Mouse (Mus musculus) forebrain, embryonic 12.5 days (tissue): Measurements from ENCODE around the gene Fsd1. TPM values are rescaled to one million over a fixed set of nuclear protein-coding genes. Genes with fewer than 3 reads are reported as not detected.

ENCODE experiments used
- ATAC-seq: fragments of 200-750 bp; cut with Nextera tagmentation; 2 replicates; pipeline ENCODE4 v1.8.0; 2017; ENCODE audit warnings: moderate TSS enrichment; ENCODE audit not compliant: low FRiP score
- H3K27ac ChIP-seq: fragments of 300-500 bp; sonication (generic); 2 replicates; pipeline ENCODE4 v1.5.1; 2016; ENCODE audit warnings: mild to moderate bottlenecking
- H3K27me3 ChIP-seq: fragments of 300-500 bp; sonication (generic); 2 replicates; pipeline ENCODE4 v1.6.1; 2016; ENCODE audit warnings: mild to moderate bottlenecking
- H3K36me3 ChIP-seq: fragments of 300-500 bp; sonication (generic); replicated peaks from 2 replicates; pipeline ENCODE4 v1.6.1; 2016; ENCODE audit warnings: mild to moderate bottlenecking
- H3K4me1 ChIP-seq: fragments of 300-500 bp; sonication (generic); 2 replicates; pipeline ENCODE4 v1.6.1; 2016
- H3K4me2 ChIP-seq: fragments of 300-500 bp; sonication (generic); 2 replicates; pipeline ENCODE4 v1.6.1; 2016; ENCODE audit warnings: mild to moderate bottlenecking, moderate library complexity
- H3K4me3 ChIP-seq: fragments of 300-500 bp; sonication (generic); replicated peaks from 2 replicates; pipeline ENCODE4 v1.5.1; 2016; ENCODE audit warnings: mild to moderate bottlenecking
- H3K9ac ChIP-seq: fragments of 300-500 bp; sonication (generic); 2 replicates; pipeline ENCODE4 v1.6.1; 2016; ENCODE audit warnings: mild to moderate bottlenecking
- H3K9me3 ChIP-seq: fragments of 300-500 bp; sonication (generic); 2 replicates; pipeline ENCODE4 v1.6.1; 2016
- WGBS: fragments of 180-500 bp; shearing (Covaris S2); methylation state at CpG from one replicate; pipeline ENCODE4 v1.1.7; 2016; 5-methylcytosine and 5-hydroxymethylcytosine counted together
- polyA plus RNA-seq: library from polyadenylated mRNA; unstranded; fragments of >200 nt; fragmentation: Nextera tagmentation; extraction: Ambion mirVana; gene quantifications from 2 replicates; pipeline ENCODE4 v1.2.1, GENCODE M21; 2016

Fsd1 gene
- polyA plus RNA-seq, 1 experiment from 2014 or later, result 82.4 TPM

GRCm38 (mm10) chr17:56026881-56027280, 40.6 kb downstream of the Fsd1 start:
- WGBS, result 68% methylated on average over 1 of the region's 1 CpGs
- H3K9me3 ChIP-seq, result no peaks in the 10 kb centered on the region
- peaks cover 42% of the 10 kb centered on the region for H3K36me3 ChIP-seq
- H3K4me1 ChIP-seq, result peaks cover 18% of the 10 kb centered on the region; the same call in 1 of the 2 replicates
- no peak overlapping the region for H3K9ac ChIP-seq
- no peak overlapping the region for H3K4me2 ChIP-seq
- H3K4me3 ChIP-seq, result no peak overlapping the region
- H3K27me3 ChIP-seq, result no peaks in the 10 kb centered on the region
- no peak overlapping the region for H3K27ac ChIP-seq
- no peak for ATAC-seq

- H3K4me3 ChIP-seq, result no peak overlapping the region
- H3K9me3 ChIP-seq, result no peaks in the 10 kb centered on the region
- H3K9ac ChIP-seq, result peak overlapping the region; percentile 12; the same call in 1 of the 2 replicates
- no peak overlapping the region for H3K27ac ChIP-seq
- no peak overlapping the region for H3K4me2 ChIP-seq
- H3K4me1 ChIP-seq, result peaks cover 15% of the 10 kb centered on the region
- no peak for ATAC-seq
- peaks cover 47% of the 10 kb centered on the region for H3K36me3 ChIP-seq
- no peaks in the 10 kb centered on the region for H3K27me3 ChIP-seq
- 95% methylated on average over 5 of the region's 5 CpGs for WGBS
These were observed 41.6 kb downstream of the Fsd1 start for GRCm38 (mm10) chr17:56027801-56028441.

DNA sequence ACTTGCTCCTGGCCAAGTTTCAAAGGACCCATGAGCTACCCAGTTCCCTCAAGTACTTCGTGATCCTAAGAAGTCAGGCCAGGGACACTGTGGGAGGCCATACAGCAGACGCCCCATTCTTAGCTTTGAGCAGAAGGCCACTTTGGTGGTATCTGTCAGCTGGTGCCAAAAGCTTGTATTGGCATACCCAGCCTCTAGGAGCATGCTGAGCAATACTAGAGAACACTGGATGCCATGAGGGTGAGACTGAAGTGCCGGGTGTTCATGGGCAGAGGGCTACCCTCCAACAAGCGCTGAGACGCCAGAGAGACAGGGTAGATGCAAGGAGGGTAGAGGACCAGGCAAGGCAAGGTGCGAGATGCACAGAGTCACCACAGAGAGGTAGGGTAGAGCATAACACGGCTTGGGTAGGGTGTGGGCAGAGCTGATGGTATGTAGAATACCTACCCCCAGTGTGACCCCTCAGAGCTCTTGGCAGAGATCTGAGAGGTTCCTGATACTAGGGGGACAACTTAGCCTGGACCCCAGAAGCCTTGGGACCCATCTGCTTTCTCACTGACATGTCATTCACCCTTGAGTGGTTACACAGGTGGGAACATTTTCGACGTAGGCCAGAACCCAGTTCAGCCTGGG, 44.0 kb downstream of the Fsd1 start:
- H3K36me3 ChIP-seq, result peaks cover 59% of the 10 kb centered on the region
- no peak overlapping the region for H3K4me2 ChIP-seq
- H3K27me3 ChIP-seq, result no peaks in the 10 kb centered on the region
- no peaks in the 10 kb centered on the region for H3K9me3 ChIP-seq
- peaks cover 26% of the 10 kb centered on the region for H3K4me1 ChIP-seq
- 95% methylated on average over 9 of the region's 9 CpGs for WGBS
- H3K27ac ChIP-seq, result no peak overlapping the region
- no peak overlapping the region for H3K4me3 ChIP-seq
- no peak for ATAC-seq
- no peak overlapping the region for H3K9ac ChIP-seq

- peaks cover 59% of the 10 kb centered on the region for H3K36me3 ChIP-seq
- H3K4me1 ChIP-seq, result peaks cover 31% of the 10 kb centered on the region
- H3K9ac ChIP-seq, result no peak overlapping the region
- no peaks in the 10 kb centered on the region for H3K27me3 ChIP-seq
- no peak overlapping the region for H3K27ac ChIP-seq
- no peak overlapping the region for H3K4me3 ChIP-seq
- WGBS, result 83% methylated on average over 5 of the region's 5 CpGs
- no peaks in the 10 kb centered on the region for H3K9me3 ChIP-seq
- ATAC-seq, result no peak
- H3K4me2 ChIP-seq, result no peak overlapping the region
These were observed 44.6 kb downstream of the Fsd1 start for GRCm38 (mm10) chr17:56030919-56031318.

DNA sequence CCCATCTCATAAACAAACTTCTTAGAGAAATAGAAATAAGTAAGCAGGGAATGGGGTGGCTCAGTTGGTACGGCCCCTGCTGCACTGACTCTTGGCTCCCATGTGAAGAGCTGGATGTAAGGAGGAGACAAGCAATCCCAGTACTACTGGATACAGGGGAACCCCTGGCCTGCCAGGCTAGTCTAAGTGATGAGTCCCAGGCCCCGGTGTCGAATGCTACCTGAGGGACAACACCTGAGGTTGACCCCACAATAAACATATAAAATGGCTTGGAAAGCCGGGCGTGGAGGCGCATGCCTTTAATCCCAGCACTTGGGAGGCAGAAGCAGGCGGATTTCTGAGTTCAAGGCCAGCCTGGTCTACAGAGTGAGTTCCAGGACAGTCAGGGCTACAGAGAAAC, 45.1 kb downstream of the Fsd1 start:
- WGBS, result 94% methylated on average over 7 of the region's 7 CpGs
- Histone ChIP-seq H3K27me3 (no peaks in the 10 kb centered on the region), H3K9me3 (no peaks in the 10 kb centered on the region), H3K4me2 (no peak overlapping the region), H3K27ac (no peak overlapping the region), H3K36me3 (peaks cover 59% of the 10 kb centered on the region), H3K4me3 (no peak overlapping the region), H3K9ac (no peak overlapping the region), H3K4me1 (peaks cover 31% of the 10 kb centered on the region)
- ATAC-seq, result no peak

GRCm38 (mm10) chr17:56032127-56032733, 45.9 kb downstream of the Fsd1 start:
- 0 out of 2 replicates have a peak overlapping the region, but pooled peaks have one; percentile 0 for H3K9ac ChIP-seq
- no peak overlapping the region for H3K4me3 ChIP-seq
- no peaks in the 10 kb centered on the region for H3K27me3 ChIP-seq
- H3K9me3 ChIP-seq, result no peaks in the 10 kb centered on the region
- H3K4me1 ChIP-seq, result peaks cover 31% of the 10 kb centered on the region
- H3K4me2 ChIP-seq, result no peak overlapping the region
- peaks cover 59% of the 10 kb centered on the region for H3K36me3 ChIP-seq
- 83% methylated on average over 6 of the region's 6 CpGs for WGBS
- no peak for ATAC-seq
- no peak overlapping the region for H3K27ac ChIP-seq

GRCm38 (mm10) chr17:56032831-56033230, 46.5 kb downstream of the Fsd1 start:
- H3K4me2 ChIP-seq, result no peak overlapping the region
- H3K9me3 ChIP-seq, result no peaks in the 10 kb centered on the region
- no peak for ATAC-seq
- 82% methylated on average over 7 of the region's 7 CpGs for WGBS
- no peak overlapping the region for H3K4me3 ChIP-seq
- H3K27ac ChIP-seq, result no peak overlapping the region
- no peaks in the 10 kb centered on the region for H3K27me3 ChIP-seq
- H3K36me3 ChIP-seq, result peaks cover 58% of the 10 kb centered on the region
- 0 out of 2 replicates have a peak overlapping the region, but pooled peaks have one; percentile 0 for H3K9ac ChIP-seq
- peaks cover 31% of the 10 kb centered on the region for H3K4me1 ChIP-seq

- Histone ChIP-seq H3K4me1 (peaks cover 31% of the 10 kb centered on the region), H3K27ac (no peak overlapping the region), H3K36me3 (peaks cover 45% of the 10 kb centered on the region), H3K27me3 (no peaks in the 10 kb centered on the region), H3K9ac (0 out of 2 replicates have a peak overlapping the region, but pooled peaks have one; percentile 7), H3K4me3 (no peak overlapping the region), H3K4me2 (no peak overlapping the region), H3K9me3 (no peaks in the 10 kb centered on the region)
- WGBS, result 92% methylated on average over 7 of the region's 7 CpGs
- no peak for ATAC-seq
These were observed 47.9 kb downstream of the Fsd1 start for GRCm38 (mm10) chr17:56034040-56034725.

DNA sequence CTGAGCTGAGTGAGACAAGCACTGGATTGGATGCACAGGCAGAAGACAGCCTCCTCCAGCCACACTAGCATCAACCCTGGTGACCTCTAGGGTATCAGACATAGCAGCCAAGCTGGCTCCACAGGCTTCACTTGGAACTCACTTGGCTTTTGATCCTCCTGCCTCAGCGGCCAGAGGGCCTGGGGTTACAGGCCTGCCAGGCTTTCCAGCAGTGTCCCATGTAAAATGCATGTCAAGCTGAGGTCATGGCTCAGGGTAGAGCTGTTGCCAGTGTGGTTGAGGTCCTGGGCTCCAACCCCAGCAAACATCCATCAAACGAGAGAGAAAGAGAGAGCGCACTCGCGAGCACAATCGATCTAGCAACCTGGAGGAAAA, 48.4 kb downstream of the Fsd1 start:
- ATAC-seq, result no peak
- WGBS, result 96% methylated on average over 6 of the region's 6 CpGs
- no peak overlapping the region; the same call in 1 of the 2 replicates for H3K4me3 ChIP-seq

DNA sequence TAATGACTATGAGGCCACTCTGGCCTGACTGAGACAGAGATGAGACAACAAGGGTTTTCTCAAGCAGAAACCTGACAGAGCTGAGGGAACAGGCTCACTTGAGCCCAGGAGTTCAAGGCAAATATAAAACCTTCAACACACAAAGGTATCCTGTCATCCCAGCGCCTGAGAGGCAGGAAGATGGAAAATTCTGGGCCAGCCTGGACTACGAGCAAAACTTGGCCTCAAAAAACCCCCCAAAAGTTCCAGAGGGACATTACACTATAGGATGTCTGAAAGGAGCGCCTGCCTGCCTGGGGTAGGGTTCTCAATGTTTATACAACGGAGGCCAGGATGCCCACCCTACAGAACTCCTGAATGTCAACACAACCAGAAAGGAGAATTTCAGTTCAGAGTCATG, 48.9 kb downstream of the Fsd1 start:
- peak overlapping the region; percentile 88 for H3K9ac ChIP-seq
- no peak overlapping the region for H3K27ac ChIP-seq
- H3K4me3 ChIP-seq, result peak overlapping the region; percentile 83
- peaks cover 31% of the 10 kb centered on the region for H3K4me1 ChIP-seq
- no peak for ATAC-seq
- peaks cover 36% of the 10 kb centered on the region for H3K36me3 ChIP-seq
- WGBS, result 90% methylated on average over 4 of the region's 4 CpGs
- peak overlapping the region; percentile 65 for H3K4me2 ChIP-seq
- no peaks in the 10 kb centered on the region for H3K9me3 ChIP-seq
- H3K27me3 ChIP-seq, result no peaks in the 10 kb centered on the region

More for the DNA sequence above, 48.4 kb downstream of the Fsd1 start:
- H3K9ac ChIP-seq, result 0 out of 2 replicates have a peak overlapping the region, but pooled peaks have one; percentile 7
- H3K4me2 ChIP-seq, result peak overlapping the region; percentile 65
- no peaks in the 10 kb centered on the region for H3K27me3 ChIP-seq
- no peak overlapping the region for H3K27ac ChIP-seq
- H3K36me3 ChIP-seq, result peaks cover 39% of the 10 kb centered on the region
- H3K4me1 ChIP-seq, result peaks cover 31% of the 10 kb centered on the region
- no peaks in the 10 kb centered on the region for H3K9me3 ChIP-seq

GRCm38 (mm10) chr17:56036176-56036900, 50.0 kb downstream of the Fsd1 start, which contains the start of gene Sh3gl1:
Gene Sh3gl1, minus strand, starts transcription at chr17:56036635.
- Histone ChIP-seq H3K9ac (peak within 1 kb of the TSS; percentile 88), H3K4me3 (peak within 1 kb of the TSS; percentile 83), H3K27me3 (no peaks in the 10 kb centered on the region), H3K9me3 (no peaks in the 10 kb centered on the region), H3K4me2 (peak within 1 kb of the TSS; percentile 65), H3K36me3 (peaks cover 29% of the 10 kb centered on the region), H3K27ac (peak within 1 kb of the TSS; percentile 89), H3K4me1 (peaks cover 39% of the 10 kb centered on the region)
- WGBS, result under 1% methylated on average over 74 of the region's 74 CpGs
- peak; percentile 90 for ATAC-seq
